12 mouse cellular contexts compared by ENCODE assay signal in the genomic region with DNA sequence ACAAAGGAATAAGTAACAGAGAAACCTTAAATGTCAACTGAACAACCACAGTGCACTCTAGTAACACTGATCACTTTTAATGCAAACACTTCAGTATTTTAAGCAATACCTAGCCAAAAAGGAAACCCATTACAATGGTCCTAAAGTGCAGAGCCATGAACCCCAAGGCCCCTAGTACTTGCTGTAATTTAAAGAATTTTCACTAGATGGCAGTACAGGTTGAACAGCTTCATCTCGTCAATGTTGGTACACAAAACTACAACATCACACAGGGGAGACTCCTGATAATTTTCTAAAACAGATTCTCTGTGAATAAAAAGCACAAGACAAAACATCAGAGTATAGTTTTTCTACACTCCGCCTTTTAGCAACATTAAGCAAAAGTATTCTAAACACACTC.
A peak's percentile ranks its signal among the peaks of the same experiment; 100 is the strongest.
DNase-seq lines count a peak whose midpoint lies in the region; ATAC-seq and TF ChIP-seq lines count a peak whose summit lies in the region.
"Had no signal": no experiment of that assay in that cellular context is flagged by ENCODE, and none has a peak within 500 bp of the region (broad histone marks: within the 10 kb centered on the region; RNA-seq: fewer than 3 reads in every experiment).

No protein-coding gene starts in this region.

- no peak overlapping the region for H3K4me2 ChIP-seq in hindbrain, embryonic 16.5 days (ENCODE audit: low read length)
- no peak overlapping the region for H3K4me2 ChIP-seq in hindbrain, embryonic 13.5 days
- no peak overlapping the region for H3K4me2 ChIP-seq in CH12.LX (ENCODE audit: insufficient read depth, low read depth, poor library complexity, severe bottlenecking)

- TF ChIP-seq CTCF in CH12.LX (conservative IDR thresholded peaks at IDR 0.05 in 1 of 2, IDR thresholded peaks at IDR 0.05 in 1 of 2; ENCODE audit: low read depth in 2 of 2, low read length in 2 of 2), result peak in 1 of 2 experiments; percentile 72; a peak in 2 of 4 replicates
- TF ChIP-seq CTCF in thymus, adult 2 months (IDR thresholded peaks at IDR 0.05; ENCODE audit: borderline replicate concordance, control insufficient read depth, extremely low read depth, insufficient read depth, low read length, poor library complexity), result no peak

- WGBS in hindbrain, embryonic 16.5 days, result 38% methylated on average over 2 of the region's 2 CpGs
- WGBS in hindbrain, embryonic 13.5 days, result 34% methylated on average over 2 of the region's 2 CpGs
- WGBS in thymus, adult 2 months, result 28% methylated on average over 2 of the region's 2 CpGs

- no peaks in the 10 kb centered on the region for H3K4me1 ChIP-seq in hindbrain, embryonic 16.5 days (ENCODE audit: control insufficient read depth, insufficient read depth, low read depth, low read length)
- H3K4me1 ChIP-seq in hindbrain, embryonic 13.5 days (replicated peaks), result no peaks in the 10 kb centered on the region
- H3K4me1 ChIP-seq in CH12.LX (ENCODE audit: control insufficient read depth in 1 of 2, insufficient read depth in 2 of 2), result peaks cover 0 to 16% of the 10 kb centered on the region in 2 experiments; a peak in 3 of 4 replicates
- H3K4me1 ChIP-seq in thymus, adult 2 months (replicated peaks; ENCODE audit: control insufficient read depth, insufficient read depth, low read length), result no peaks in the 10 kb centered on the region

- no peaks in the 10 kb centered on the region for H3K27me3 ChIP-seq in hindbrain, embryonic 16.5 days (replicated peaks; ENCODE audit: control insufficient read depth, insufficient read depth, low read length)
- H3K27me3 ChIP-seq in hindbrain, embryonic 13.5 days, result no peaks in the 10 kb centered on the region
- H3K27me3 ChIP-seq in CH12.LX (replicated peaks), result no peaks in the 10 kb centered on the region
- H3K27me3 ChIP-seq in thymus, adult 2 months (ENCODE audit: control insufficient read depth, insufficient read depth, low read length), result no peaks in the 10 kb centered on the region

- ATAC-seq in hindbrain, embryonic 16.5 days, result peak; percentile 65; the same call in 1 of the 2 replicates
- no peak for ATAC-seq in hindbrain, embryonic 13.5 days (ENCODE audit: low FRiP score)
- ATAC-seq in granulocyte monocyte progenitor cell, adult 5-6 weeks (replicated peaks; ENCODE audit: poor library complexity, severe bottlenecking), result peak; percentile 35; the same call in 1 of the 2 replicates
- ATAC-seq: intestine, embryonic 16.5 days had no signal

- TF ChIP-seq RAD21 in CH12.LX (IDR thresholded peaks at IDR 0.05; ENCODE audit: low read depth, low read length), result peak; percentile 68

- H3K9ac ChIP-seq in hindbrain, embryonic 16.5 days (ENCODE audit: low read depth, low read length), result no peak overlapping the region
- no peak overlapping the region for H3K9ac ChIP-seq in hindbrain, embryonic 13.5 days
- no peak overlapping the region for H3K9ac ChIP-seq in CH12.LX (ENCODE audit: insufficient read depth, low read depth)

- TF ChIP-seq POLR2A in CH12.LX (IDR thresholded peaks at IDR 0.05; ENCODE audit: low read depth, low read length), result no peak
- TF ChIP-seq POLR2A in thymus, adult 2 months (IDR thresholded peaks at IDR 0.05; ENCODE audit: control insufficient read depth, extremely low read depth, insufficient read depth, low read length, poor library complexity), result no peak

- dilution Hi-C loops in CH12.LX (cut with MboI; ENCODE audit: extremely low pct_ligation_motif_present, extremely low pct_unique_long_range_greater_than_20kb, low sequenced_read_pairs), result no loop called here

- H3K79me2 ChIP-seq in CH12.LX (replicated peaks; ENCODE audit: control insufficient read depth, extremely low read depth, insufficient read depth, poor library complexity, severe bottlenecking), result no peaks in the 10 kb centered on the region

- TF ChIP-seq EP300 in CH12.LX (IDR thresholded peaks at IDR 0.05; ENCODE audit: low read length), result no peak

- H3K27ac ChIP-seq in hindbrain, embryonic 16.5 days (ENCODE audit: low read depth, low read length), result no peak overlapping the region
- no peak overlapping the region for H3K27ac ChIP-seq in hindbrain, embryonic 13.5 days
- H3K27ac ChIP-seq in CH12.LX (ENCODE audit: insufficient read depth, low read depth), result no peak overlapping the region
- no peak overlapping the region for H3K27ac ChIP-seq in thymus, adult 2 months (ENCODE audit: control insufficient read depth, insufficient read depth, low read length)

- in situ Hi-C loops in CH12.LX (cut with MboI; ENCODE audit: low pct_ligation_motif_present, low pct_unique_long_range_greater_than_20kb, low sequenced_read_pairs), result loop anchor here (10.0 kb wide), 1 partner anchor 159 kb away; no protein-coding TSS in a partner anchor

- no peaks in the 10 kb centered on the region for H3K9me3 ChIP-seq in hindbrain, embryonic 16.5 days (ENCODE audit: control insufficient read depth, low read length)
- H3K9me3 ChIP-seq in hindbrain, embryonic 13.5 days, result no peaks in the 10 kb centered on the region
- H3K9me3 ChIP-seq in CH12.LX (replicated peaks; ENCODE audit: low read length), result no peaks in the 10 kb centered on the region

- DNase-seq in CH12.LX (ENCODE audit: extremely low read depth) (peak; percentile 38), NIH3T3 (ENCODE audit: low read depth) (peak; percentile 38)
- no peak for DNase-seq in thymus, adult 2 months
- DNase-seq in urinary bladder, postnatal 4 days (ENCODE audit: low spot score in 2 of 2), result no peak
- no peak for DNase-seq in gastrocnemius, postnatal 25 days
- DNase-seq: cerebellum, adult 8-10 months; gastrocnemius, postnatal 14 days; lung, adult 2 months had no signal

- H3K36me3 ChIP-seq in hindbrain, embryonic 16.5 days (ENCODE audit: control insufficient read depth, insufficient read depth, low read length), result no peaks in the 10 kb centered on the region
- H3K36me3 ChIP-seq in hindbrain, embryonic 13.5 days, result no peaks in the 10 kb centered on the region
- no peaks in the 10 kb centered on the region for H3K36me3 ChIP-seq in CH12.LX (replicated peaks in 1 of 2; ENCODE audit: control insufficient read depth in 1 of 2, insufficient read depth in 1 of 2, low read length in 1 of 2)
- H3K36me3 ChIP-seq in thymus, adult 2 months (ENCODE audit: control insufficient read depth, insufficient read depth, low read length), result no peaks in the 10 kb centered on the region

- H3K4me3 ChIP-seq in hindbrain, embryonic 16.5 days (ENCODE audit: low read length), result no peak overlapping the region
- no peak overlapping the region for H3K4me3 ChIP-seq in hindbrain, embryonic 13.5 days
- H3K4me3 ChIP-seq in CH12.LX (replicated peaks in 1 of 3; ENCODE audit: low read depth in 2 of 3, low read length in 2 of 3, poor library complexity in 1 of 3), result no peak overlapping the region
- no peak overlapping the region for H3K4me3 ChIP-seq in thymus, adult 2 months (ENCODE audit: control insufficient read depth, insufficient read depth, low read length)

TF ChIP-seq in CH12.LX, 34 proteins besides CTCF, POLR2A, EP300 and RAD21:
- TF ChIP-seq NELFE (IDR thresholded peaks at IDR 0.05; ENCODE audit: low read depth, low read length), result no peak
- peak; percentile 59; the same call in 1 of the 2 replicates for TF ChIP-seq SMC3 (IDR thresholded peaks at IDR 0.05; ENCODE audit: low read depth, low read length)

Comparison
In these comparisons a context has a peak if more than half of its experiments do, and no peak if none do; other contexts are left out.
1. DNase-seq: peak in CH12.LX (single experiment) and NIH3T3 (single experiment); none in thymus, adult 2 months (single experiment), urinary bladder, postnatal 4 days (0 of 2) and gastrocnemius, postnatal 25 days (single experiment).